Mouse (Mus musculus): Measurements from ENCODE around the gene Pik3ap1.

DNA sequence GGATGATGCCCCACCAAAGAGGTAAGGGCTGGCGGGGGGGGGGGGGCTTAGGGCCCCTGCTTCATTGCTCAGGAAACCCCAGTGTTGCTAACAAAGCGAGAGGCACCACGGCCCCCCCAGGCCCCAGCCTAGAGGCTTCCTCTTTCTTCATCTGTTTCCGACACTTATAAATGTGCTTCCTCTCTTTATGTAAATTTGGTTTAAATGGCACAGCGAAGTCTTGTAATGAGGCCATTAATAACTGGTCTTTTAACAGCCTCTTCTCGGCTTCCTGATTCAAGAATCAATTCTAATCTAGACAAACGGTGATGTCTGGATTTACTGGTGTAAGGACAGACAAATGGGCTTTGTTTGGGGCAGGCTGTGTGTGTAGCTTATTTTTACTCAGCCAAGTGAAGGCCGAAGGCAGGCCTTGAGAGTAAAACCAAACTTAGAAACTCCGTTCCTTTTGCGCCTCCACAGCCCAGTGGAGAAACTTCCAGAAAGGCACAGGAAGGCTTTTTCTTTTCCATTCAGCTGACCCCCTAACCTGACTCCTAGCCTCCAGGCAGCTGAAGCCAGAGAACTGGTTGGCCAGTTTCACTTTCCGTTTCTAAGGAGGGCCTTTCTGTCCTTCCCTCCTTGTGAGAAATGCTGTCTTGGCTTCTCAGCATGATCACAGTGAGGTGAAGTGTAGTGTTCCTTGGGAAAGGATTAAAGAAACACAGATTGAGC is 39.7 kb downstream of the Pik3ap1 start:
- TF ChIP-seq CTCF (IDR thresholded peaks at IDR 0.05; ENCODE audit: borderline replicate concordance, insufficient read depth, low read length) (no peak), POLR2A (IDR thresholded peaks at IDR 0.05; ENCODE audit: low read depth, low read length) (no peak)
